Mouse (Mus musculus): Measurements from ENCODE around the gene Ctnna3.

GRCm38 (mm10) chr10:63386444-63386843 lies 43.5 kb upstream of the Ctnna3 start:
- TF ChIP-seq CTCF (IDR thresholded peaks at IDR 0.05; ENCODE audit: low read depth, low read length) (no peak), GATA1 (IDR thresholded peaks at IDR 0.05; ENCODE audit: borderline replicate concordance, low read length) (no peak), TAL1 (conservative IDR thresholded peaks at IDR 0.05; ENCODE audit: low read depth, low read length) (no peak)

Measured in G1E (cell line).